Mouse (Mus musculus) megakaryocyte, embryonic 14.5 days (primary cell): ENCODE measurements around the gene Kif11.

Source experiments
- FLI1 ChIP-seq: IDR thresholded peaks from 2 replicates; pipeline ENCODE4 v1.6.1; 2012; ENCODE audit warnings: low read length, inconsistent platforms, mixed read lengths
- GATA1 ChIP-seq: IDR thresholded peaks from 3 replicates; pipeline ENCODE4 v1.6.1; 2012; ENCODE audit warnings: mixed read lengths, low read length, inconsistent platforms, borderline replicate concordance

DNA sequence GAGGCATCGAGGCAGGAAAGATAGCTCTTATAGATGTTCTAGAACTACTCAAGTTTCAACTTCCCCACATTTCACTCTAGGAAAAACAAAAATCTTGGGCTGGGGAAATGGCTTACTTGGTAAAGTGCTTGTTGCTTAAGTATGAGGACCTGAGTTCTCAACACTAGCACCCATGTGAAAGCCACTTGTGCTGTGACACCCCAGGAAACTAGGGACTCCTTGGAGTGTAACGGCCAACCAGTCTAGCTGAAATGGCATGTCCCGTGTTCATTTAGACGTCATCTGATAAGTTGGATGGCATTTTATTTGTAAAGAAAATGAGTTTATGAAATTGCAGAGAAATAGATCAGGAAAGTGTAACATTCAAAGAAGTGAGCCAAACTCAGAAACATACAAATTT lies 6.3 kb upstream of the Kif11 start:
- TF ChIP-seq GATA1, result no peak
- TF ChIP-seq FLI1, result no peak
